Mouse (Mus musculus): ENCODE data around the gene 1700010B08Rik. TPM values are rescaled to one million over a fixed set of nuclear protein-coding genes. Genes with fewer than 3 reads are reported as not detected.

Gene 1700010B08Rik
- polyA plus RNA-seq, 1 experiment from 2014 or later: not detected

DNA sequence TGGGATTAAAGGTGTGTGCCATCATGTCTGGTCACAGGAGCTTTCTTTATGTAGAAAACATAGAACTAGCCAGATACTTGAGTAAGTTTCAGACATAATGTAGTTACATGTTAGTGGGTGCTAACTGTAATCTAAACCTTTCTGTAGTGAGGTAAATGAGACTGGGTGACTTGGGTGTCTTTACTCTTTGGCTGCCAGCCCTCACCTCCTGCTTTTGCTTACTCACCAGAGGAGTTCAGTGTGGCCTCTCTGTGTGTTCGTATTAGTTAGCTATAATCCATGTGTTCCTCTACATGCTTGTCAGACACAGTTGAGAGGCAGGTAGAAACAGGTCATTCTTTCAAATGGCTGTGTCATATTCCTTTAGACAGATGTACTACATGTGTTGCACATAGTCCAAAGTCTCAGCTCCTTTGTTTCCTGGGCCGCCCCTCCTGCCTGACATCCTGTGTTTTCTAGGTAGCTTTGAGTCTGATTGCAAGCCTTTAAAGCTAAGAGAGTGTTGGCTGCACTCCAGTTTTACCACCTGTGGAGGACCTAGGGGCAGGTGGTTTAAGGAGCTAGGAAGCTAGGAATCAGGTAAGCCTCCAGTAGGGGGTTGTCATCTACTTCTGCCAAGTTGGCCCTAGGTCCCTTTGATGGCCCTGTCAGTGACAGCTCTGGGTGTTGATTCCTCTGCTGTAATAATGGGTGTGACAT, 29.9 kb downstream of the 1700010B08Rik start:
- 92% methylated on average over 2 of the region's 2 CpGs for WGBS
- Histone ChIP-seq H3K9ac (replicated peaks; ENCODE audit: low read length) (no peak overlapping the region), H3K9me3 (ENCODE audit: control insufficient read depth, low read length) (0 out of 2 replicates have a peak, but pooled peaks cover 3% of the 10 kb centered on the region), H3K4me1 (ENCODE audit: control insufficient read depth, insufficient read depth, low read length) (no peaks in the 10 kb centered on the region), H3K27ac (replicated peaks; ENCODE audit: low read depth, low read length) (no peak overlapping the region), H3K4me2 (ENCODE audit: low read length) (no peak overlapping the region), H3K36me3 (ENCODE audit: control insufficient read depth, insufficient read depth, low read length) (0 out of 2 replicates have a peak, but pooled peaks cover 2% of the 10 kb centered on the region), H3K27me3 (ENCODE audit: control insufficient read depth, insufficient read depth, low read length) (no peaks in the 10 kb centered on the region), H3K4me3 (replicated peaks; ENCODE audit: low read depth, low read length) (no peak overlapping the region)
- no peak for ATAC-seq (ENCODE audit: low FRiP score, low TSS enrichment)
- no peak for DNase-seq

DNA sequence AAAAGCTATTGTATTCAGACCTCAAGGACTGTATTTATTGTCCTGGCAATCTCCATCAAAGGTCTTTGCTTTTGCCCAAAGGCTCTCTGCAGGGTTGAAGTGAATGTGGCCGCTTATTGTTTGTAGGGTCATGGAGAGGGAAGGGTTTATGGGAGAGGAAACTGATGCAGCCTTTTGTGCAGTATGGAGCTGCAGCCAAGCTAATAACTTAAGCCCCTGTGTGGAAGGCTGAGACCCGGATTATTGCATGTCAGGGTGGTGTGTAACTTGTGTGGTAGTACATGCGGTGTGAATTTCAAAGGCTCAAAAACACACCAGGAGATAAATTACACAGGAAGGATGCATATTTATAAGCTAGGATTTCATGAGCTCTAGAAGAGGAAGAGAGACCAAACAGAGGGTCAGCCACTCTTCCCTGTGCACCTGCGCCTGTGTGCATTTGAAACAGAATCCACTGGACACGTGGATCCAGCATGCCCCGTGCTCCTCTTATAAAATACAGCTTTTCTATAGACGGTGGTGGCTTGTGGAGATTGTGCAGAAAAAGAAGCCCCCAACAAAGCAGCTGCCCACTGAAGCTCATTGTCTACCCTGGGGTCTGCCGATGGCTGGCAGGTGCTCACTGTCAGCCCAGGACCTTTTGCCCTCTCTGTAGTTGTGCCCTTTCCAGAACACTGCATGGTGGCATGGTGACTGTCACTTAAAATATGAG, 36.4 kb downstream of the 1700010B08Rik start:
- H3K9me3 ChIP-seq (ENCODE audit: control insufficient read depth, low read length): no peaks in the 10 kb centered on the region
- no peak overlapping the region for H3K9ac ChIP-seq (replicated peaks; ENCODE audit: low read length)
- H3K27me3 ChIP-seq (ENCODE audit: control insufficient read depth, insufficient read depth, low read length): no peaks in the 10 kb centered on the region
- ATAC-seq (ENCODE audit: low FRiP score, low TSS enrichment) (no peak), DNase-seq (peak; percentile 31)
- no peaks in the 10 kb centered on the region for H3K36me3 ChIP-seq (ENCODE audit: control insufficient read depth, insufficient read depth, low read length)
- WGBS: 20% methylated on average over 8 of the region's 8 CpGs
- H3K4me2 ChIP-seq (ENCODE audit: low read length): no peak overlapping the region
- H3K4me1 ChIP-seq (ENCODE audit: control insufficient read depth, insufficient read depth, low read length): peaks cover 22% of the 10 kb centered on the region
- peak overlapping the region; percentile 56 for H3K27ac ChIP-seq (replicated peaks; ENCODE audit: low read depth, low read length)
- no peak overlapping the region for H3K4me3 ChIP-seq (replicated peaks; ENCODE audit: low read depth, low read length)

DNA sequence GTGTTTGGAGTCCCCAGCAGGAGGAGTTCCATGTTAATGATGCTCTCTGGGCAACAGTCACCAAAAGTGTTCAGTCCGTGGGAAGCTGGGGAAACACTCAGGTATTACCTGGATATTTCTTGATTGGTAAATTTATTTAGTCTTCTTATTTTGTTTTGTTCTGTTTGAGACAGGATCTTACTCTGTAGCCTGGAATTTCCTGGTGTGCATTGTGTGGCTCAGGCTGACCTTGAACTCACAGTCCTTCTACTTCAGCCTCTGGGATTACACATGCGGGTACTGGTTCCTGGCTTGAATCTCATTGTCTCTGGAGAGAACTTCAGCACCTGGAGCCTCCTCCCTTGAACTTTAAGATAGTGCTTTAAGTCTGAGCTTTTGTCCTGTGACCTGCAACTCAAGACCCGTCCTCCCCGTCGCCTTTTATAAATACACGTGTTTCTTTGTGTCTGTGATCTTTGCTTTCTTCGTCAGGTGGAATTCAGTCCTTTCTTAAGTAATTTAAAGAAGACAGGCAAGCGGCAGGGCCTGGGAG, 38.5 kb downstream of the 1700010B08Rik start:
- Histone ChIP-seq H3K27me3 (ENCODE audit: control insufficient read depth, insufficient read depth, low read length) (no peaks in the 10 kb centered on the region), H3K9ac (replicated peaks; ENCODE audit: low read length) (no peak overlapping the region), H3K4me3 (replicated peaks; ENCODE audit: low read depth, low read length) (no peak overlapping the region), H3K9me3 (ENCODE audit: control insufficient read depth, low read length) (no peaks in the 10 kb centered on the region), H3K36me3 (ENCODE audit: control insufficient read depth, insufficient read depth, low read length) (no peaks in the 10 kb centered on the region), H3K27ac (replicated peaks; ENCODE audit: low read depth, low read length) (no peak overlapping the region), H3K4me2 (ENCODE audit: low read length) (no peak overlapping the region), H3K4me1 (ENCODE audit: control insufficient read depth, insufficient read depth, low read length) (peaks cover 26% of the 10 kb centered on the region)
- 89% methylated on average over 8 of the region's 8 CpGs for WGBS
- no peak for ATAC-seq (ENCODE audit: low FRiP score, low TSS enrichment)
- no peak for DNase-seq

DNA sequence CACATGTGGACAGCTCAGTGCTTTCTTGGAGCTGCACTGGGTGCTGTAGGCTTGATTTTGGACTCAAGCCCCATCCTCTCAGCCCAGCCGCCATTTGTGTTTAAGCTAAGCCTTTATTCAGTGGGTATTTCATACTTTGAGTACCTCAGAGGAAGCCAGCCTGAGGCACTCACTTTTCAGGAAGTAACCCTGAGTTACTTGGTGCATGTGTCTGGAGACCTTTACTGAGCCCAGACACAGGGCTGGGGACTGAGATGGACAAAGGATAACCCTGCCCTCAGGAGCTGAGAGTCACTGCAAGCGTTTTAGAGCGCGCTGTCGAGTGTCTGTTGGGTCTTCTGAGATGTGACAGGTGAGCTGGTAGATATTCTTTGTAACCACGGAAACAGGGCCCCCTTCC, 41.4 kb downstream of the 1700010B08Rik start:
- H3K4me3 ChIP-seq (replicated peaks; ENCODE audit: low read depth, low read length): no peak overlapping the region
- WGBS: 84% methylated on average over 6 of the region's 6 CpGs
- DNase-seq (no peak), ATAC-seq (ENCODE audit: low FRiP score, low TSS enrichment) (no peak)
- H3K4me1 ChIP-seq (ENCODE audit: control insufficient read depth, insufficient read depth, low read length): peaks cover 24% of the 10 kb centered on the region
- no peaks in the 10 kb centered on the region for H3K9me3 ChIP-seq (ENCODE audit: control insufficient read depth, low read length)
- no peak overlapping the region for H3K4me2 ChIP-seq (ENCODE audit: low read length)
- H3K27ac ChIP-seq (replicated peaks; ENCODE audit: low read depth, low read length): no peak overlapping the region
- H3K36me3 ChIP-seq (ENCODE audit: control insufficient read depth, insufficient read depth, low read length): no peaks in the 10 kb centered on the region
- no peaks in the 10 kb centered on the region for H3K27me3 ChIP-seq (ENCODE audit: control insufficient read depth, insufficient read depth, low read length)
- H3K9ac ChIP-seq (replicated peaks; ENCODE audit: low read length): no peak overlapping the region

DNA sequence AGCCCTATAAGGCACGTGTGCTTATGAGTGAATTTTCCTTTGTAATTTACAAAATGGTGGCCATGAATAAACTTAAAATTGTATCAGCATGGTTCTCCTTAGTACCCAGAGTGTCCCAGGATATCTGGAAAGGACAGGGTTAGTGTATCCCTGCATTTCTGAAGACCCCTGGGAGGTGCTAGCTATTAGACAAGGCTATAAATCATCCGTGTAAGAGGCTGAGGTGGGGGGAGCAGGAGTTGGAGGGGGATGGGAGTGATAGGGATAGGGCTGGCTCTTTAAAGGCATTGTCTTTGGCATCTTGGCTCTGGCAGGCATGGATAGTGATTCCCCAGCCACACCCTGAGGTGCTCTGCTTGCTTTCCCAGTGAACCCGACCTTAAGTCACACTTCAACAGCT, 45.4 kb downstream of the 1700010B08Rik start:
- Histone ChIP-seq H3K27me3 (ENCODE audit: control insufficient read depth, insufficient read depth, low read length) (no peaks in the 10 kb centered on the region), H3K4me2 (ENCODE audit: low read length) (no peak overlapping the region), H3K36me3 (ENCODE audit: control insufficient read depth, insufficient read depth, low read length) (no peaks in the 10 kb centered on the region), H3K4me3 (replicated peaks; ENCODE audit: low read depth, low read length) (no peak overlapping the region), H3K9me3 (ENCODE audit: control insufficient read depth, low read length) (no peaks in the 10 kb centered on the region), H3K27ac (replicated peaks; ENCODE audit: low read depth, low read length) (no peak overlapping the region; the same call in 1 of the 2 replicates), H3K4me1 (ENCODE audit: control insufficient read depth, insufficient read depth, low read length) (peaks cover 34% of the 10 kb centered on the region), H3K9ac (replicated peaks; ENCODE audit: low read length) (no peak overlapping the region)
- 54% methylated on average over 3 of the region's 3 CpGs for WGBS
- DNase-seq (no peak), ATAC-seq (ENCODE audit: low FRiP score, low TSS enrichment) (no peak)

DNA sequence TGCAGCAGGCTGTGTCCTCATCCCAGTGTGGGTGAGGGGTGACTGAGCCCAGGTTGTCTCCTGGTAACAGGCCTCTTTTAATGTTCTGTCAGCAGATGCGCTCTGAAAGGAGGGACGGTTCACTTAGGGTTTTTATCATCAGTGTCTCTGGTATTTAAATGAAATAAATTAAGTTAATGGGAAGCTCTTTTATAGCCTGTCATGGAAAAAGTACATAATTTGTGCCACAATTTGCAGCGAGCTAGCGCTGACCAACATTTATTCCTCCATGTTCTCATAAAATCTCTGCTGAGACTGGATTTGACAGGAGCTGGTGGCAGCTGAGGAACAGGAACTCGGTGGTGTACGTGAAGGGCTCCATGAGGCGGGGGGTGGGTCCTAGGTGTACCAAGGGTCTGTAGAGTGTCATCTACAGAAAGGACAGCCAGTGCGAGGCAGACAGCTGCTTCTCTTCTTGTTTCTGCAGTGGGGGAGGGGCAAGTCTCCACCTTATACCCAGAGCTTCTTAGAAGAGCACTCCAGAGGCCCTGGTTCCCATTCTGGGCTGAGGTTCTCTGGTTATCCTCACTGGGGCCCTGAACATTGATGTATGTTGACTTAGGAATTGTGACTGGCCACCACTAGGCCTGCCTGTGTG, 48.9 kb downstream of the 1700010B08Rik start:
- Histone ChIP-seq H3K27ac (replicated peaks; ENCODE audit: low read depth, low read length) (no peak overlapping the region), H3K36me3 (ENCODE audit: control insufficient read depth, insufficient read depth, low read length) (0 out of 2 replicates have a peak, but pooled peaks cover 2% of the 10 kb centered on the region), H3K9me3 (ENCODE audit: control insufficient read depth, low read length) (no peaks in the 10 kb centered on the region), H3K27me3 (ENCODE audit: control insufficient read depth, insufficient read depth, low read length) (no peaks in the 10 kb centered on the region), H3K4me1 (ENCODE audit: control insufficient read depth, insufficient read depth, low read length) (peaks cover 29% of the 10 kb centered on the region), H3K4me2 (ENCODE audit: low read length) (no peak overlapping the region), H3K9ac (replicated peaks; ENCODE audit: low read length) (no peak overlapping the region), H3K4me3 (replicated peaks; ENCODE audit: low read depth, low read length) (no peak overlapping the region)
- WGBS: 79% methylated on average over 8 of the region's 8 CpGs
- ATAC-seq (ENCODE audit: low FRiP score, low TSS enrichment) (no peak), DNase-seq (no peak)

DNA sequence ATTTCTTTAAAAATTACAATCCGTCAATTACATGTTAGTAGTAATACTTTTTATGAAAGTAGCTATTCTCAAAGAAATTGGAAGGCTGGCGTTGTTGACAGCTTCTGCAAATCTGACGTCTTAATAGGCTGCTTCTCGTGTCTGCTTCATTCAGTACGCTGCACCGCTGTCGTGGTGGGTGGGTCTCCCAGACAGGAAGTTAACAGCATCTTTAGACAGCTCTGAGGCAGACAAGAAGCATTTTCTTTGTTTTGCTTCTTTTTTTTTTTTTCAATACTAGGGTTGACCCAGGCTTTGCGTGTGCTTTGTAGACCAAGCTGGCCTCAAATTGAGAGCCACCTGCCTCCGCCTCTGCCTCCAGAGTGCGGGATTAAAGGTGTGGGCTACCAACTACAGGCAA, 50.0 kb downstream of the 1700010B08Rik start:
- H3K27me3 ChIP-seq (ENCODE audit: control insufficient read depth, insufficient read depth, low read length): no peaks in the 10 kb centered on the region
- peak overlapping the region; percentile 67; the same call in 1 of the 2 replicates for H3K27ac ChIP-seq (replicated peaks; ENCODE audit: low read depth, low read length)
- H3K9me3 ChIP-seq (ENCODE audit: control insufficient read depth, low read length): no peaks in the 10 kb centered on the region
- H3K9ac ChIP-seq (replicated peaks; ENCODE audit: low read length): no peak overlapping the region
- no peak overlapping the region for H3K4me2 ChIP-seq (ENCODE audit: low read length)
- WGBS: 33% methylated on average over 10 of the region's 10 CpGs
- H3K4me1 ChIP-seq (ENCODE audit: control insufficient read depth, insufficient read depth, low read length): peaks cover 38% of the 10 kb centered on the region
- H3K36me3 ChIP-seq (ENCODE audit: control insufficient read depth, insufficient read depth, low read length): 0 out of 2 replicates have a peak, but pooled peaks cover 2% of the 10 kb centered on the region
- DNase-seq: no peak
- ATAC-seq (ENCODE audit: low FRiP score, low TSS enrichment): no peak
- H3K4me3 ChIP-seq (replicated peaks; ENCODE audit: low read depth, low read length): no peak overlapping the region

DNA sequence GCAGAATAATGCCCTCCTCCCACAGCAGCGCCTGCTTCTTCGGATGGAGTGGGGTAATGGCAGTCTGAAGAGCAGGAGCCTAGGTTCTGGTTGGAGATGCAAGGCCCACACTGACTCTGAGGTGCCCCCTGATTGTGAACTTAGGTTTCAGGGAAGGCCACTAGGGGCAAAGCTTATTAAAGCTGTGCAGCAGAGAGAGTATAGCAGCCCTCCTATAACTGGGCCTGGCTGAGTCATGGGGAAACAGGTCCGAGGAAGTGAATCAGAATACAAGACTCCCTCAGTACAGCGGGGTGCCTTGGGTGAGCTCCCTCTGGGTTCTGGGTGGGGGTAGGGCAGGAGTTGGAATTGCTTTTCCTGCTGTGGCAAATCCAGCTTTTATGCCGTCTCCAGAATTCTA, 51.4 kb downstream of the 1700010B08Rik start:
- ATAC-seq (ENCODE audit: low FRiP score, low TSS enrichment) (no peak), DNase-seq (no peak)
- Histone ChIP-seq H3K27me3 (ENCODE audit: control insufficient read depth, insufficient read depth, low read length) (no peaks in the 10 kb centered on the region), H3K27ac (replicated peaks; ENCODE audit: low read depth, low read length) (peak overlapping the region; percentile 49; the same call in 1 of the 2 replicates), H3K9ac (replicated peaks; ENCODE audit: low read length) (no peak overlapping the region), H3K9me3 (ENCODE audit: control insufficient read depth, low read length) (no peaks in the 10 kb centered on the region), H3K36me3 (ENCODE audit: control insufficient read depth, insufficient read depth, low read length) (0 out of 2 replicates have a peak, but pooled peaks cover 2% of the 10 kb centered on the region), H3K4me2 (ENCODE audit: low read length) (no peak overlapping the region), H3K4me1 (ENCODE audit: control insufficient read depth, insufficient read depth, low read length) (peaks cover 44% of the 10 kb centered on the region), H3K4me3 (replicated peaks; ENCODE audit: low read depth, low read length) (no peak overlapping the region)
- 62% methylated on average over 5 of the region's 5 CpGs for WGBS
